Mouse (Mus musculus) brown adipose tissue, adult 24 weeks (tissue): ENCODE data around the gene Rbm8a. TPM values are rescaled to one million over a fixed set of nuclear protein-coding genes. Genes with fewer than 3 reads are reported as not detected.
"Not testable (repeated sequence)": the region's sequence is repeated elsewhere in the genome, so short reads cannot be mapped to it uniquely, and the experiment has no call there.

Source experiments
- H3K27ac ChIP-seq: fragments of 200-500 bp; replicated peaks from 2 replicates; pipeline ENCODE4 v1.5.1; 2012; ENCODE audit warnings: low read depth, mild to moderate bottlenecking, low read length
- H3K4me1 ChIP-seq: fragments of 200-500 bp; 2 replicates; pipeline ENCODE4 v1.6.1; 2012; ENCODE audit warnings: low read length, mixed read lengths; ENCODE audit not compliant: control insufficient read depth, insufficient read depth, insufficient read length
- H3K4me3 ChIP-seq: fragments of 200-500 bp; 2 replicates; pipeline ENCODE4 v1.5.1; 2012; ENCODE audit warnings: low read depth, mild to moderate bottlenecking, low read length, moderate library complexity; ENCODE audit not compliant: insufficient read depth
- polyA plus RNA-seq: library from polyadenylated mRNA; stranded (reverse); fragments of >200 nt; gene quantifications from 2 replicates; pipeline ENCODE4 v1.2.4, GENCODE M21; 2012; ENCODE audit not compliant: missing spikeins, insufficient read depth, insufficient read length

Rbm8a gene
- polyA plus RNA-seq, 1 experiment: 78.8 TPM

DNA sequence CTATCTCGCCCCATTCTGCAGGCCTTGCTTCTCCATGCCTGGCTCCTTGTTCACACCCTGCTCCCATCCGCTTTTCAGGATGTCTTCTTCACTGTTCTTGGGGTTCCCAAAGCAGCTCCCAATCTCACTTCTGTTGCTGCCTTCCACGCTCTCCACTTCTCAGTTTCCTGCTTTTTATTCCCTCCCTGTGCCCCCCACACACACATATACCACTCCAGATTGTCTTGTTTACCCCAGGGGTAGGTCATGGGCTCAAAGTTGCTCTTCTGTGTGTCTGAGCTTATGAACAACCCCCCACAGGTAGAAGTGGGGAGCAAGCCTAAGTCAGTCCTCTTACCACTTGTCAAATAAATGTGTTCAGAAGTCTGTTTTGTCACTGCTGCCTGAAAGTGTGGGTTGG is 30.3 kb upstream of the Rbm8a start:
- H3K4me3 ChIP-seq: no peak overlapping the region
- H3K4me1 ChIP-seq: peaks cover 3% of the 10 kb centered on the region
- H3K27ac ChIP-seq: no peak overlapping the region

DNA sequence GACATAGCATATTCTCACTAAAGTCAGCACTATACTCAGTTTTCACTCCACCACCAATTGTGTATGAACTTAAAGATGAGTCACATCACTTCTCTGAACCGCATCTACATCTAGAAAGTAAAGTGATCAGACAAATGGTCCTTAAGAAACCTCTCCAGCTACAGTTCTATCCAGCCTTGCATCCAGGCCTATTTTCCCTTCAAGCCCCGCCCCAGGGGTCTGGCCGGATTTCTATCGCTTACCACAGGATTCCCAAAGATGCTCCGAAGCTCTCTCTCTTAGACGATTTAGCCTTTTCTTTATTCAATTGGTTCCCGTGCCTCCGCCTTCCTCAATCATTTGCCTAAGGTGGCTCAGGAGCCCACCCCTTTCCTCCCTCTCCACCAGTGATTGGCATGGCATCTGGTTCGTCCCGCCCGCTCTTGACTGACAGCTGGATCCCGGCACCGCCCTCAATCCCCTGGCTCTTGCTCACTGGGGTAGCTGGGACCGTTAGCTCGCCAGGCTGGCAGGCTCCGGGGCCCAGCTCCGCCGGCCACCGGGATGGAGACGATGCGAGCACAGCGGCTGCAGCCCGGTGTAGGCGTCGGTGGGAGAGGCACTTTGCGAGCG is 29.0 kb upstream of the Rbm8a start, which contains the start of gene Lix1l:
TSS of gene Lix1l (plus strand) at position 511 of the 612 bp plus-strand sequence.
- H3K4me3 ChIP-seq: peak within 1 kb of the TSS; percentile 67
- peak within 1 kb of the TSS; percentile 70 for H3K27ac ChIP-seq
- no peaks in the 10 kb centered on the region; the same call in 1 of the 2 replicates for H3K4me1 ChIP-seq

DNA sequence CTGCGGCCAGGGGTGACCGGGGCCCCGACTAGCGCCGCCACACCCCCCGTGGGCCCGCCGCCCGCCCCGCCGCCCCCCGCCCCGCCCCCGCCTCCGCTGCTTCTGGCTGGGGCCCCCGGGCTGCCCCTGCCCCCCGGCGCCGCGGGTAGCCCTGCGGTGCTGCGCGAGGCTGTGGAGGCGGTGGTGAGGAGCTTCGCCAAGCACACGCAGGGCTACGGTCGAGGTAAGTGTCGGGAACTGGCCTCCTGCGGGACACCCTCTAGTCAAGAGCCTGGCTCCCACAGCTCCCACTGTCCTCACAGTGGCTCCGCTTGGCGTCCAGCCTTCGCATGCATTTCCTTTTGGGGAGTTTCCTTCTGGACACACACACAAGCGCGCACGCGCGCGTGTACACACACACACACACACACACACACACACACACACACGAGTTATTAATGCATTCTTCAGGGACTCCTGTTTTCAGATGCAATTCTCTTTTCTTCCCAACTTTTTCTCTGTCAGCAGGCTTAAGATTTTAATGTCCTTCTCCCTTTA is 28.4 kb upstream of the Rbm8a start:
- Histone ChIP-seq H3K27ac (peak overlapping the region; percentile 70), H3K4me3 (peak overlapping the region; percentile 67), H3K4me1 (no peaks in the 10 kb centered on the region; the same call in 1 of the 2 replicates)

DNA sequence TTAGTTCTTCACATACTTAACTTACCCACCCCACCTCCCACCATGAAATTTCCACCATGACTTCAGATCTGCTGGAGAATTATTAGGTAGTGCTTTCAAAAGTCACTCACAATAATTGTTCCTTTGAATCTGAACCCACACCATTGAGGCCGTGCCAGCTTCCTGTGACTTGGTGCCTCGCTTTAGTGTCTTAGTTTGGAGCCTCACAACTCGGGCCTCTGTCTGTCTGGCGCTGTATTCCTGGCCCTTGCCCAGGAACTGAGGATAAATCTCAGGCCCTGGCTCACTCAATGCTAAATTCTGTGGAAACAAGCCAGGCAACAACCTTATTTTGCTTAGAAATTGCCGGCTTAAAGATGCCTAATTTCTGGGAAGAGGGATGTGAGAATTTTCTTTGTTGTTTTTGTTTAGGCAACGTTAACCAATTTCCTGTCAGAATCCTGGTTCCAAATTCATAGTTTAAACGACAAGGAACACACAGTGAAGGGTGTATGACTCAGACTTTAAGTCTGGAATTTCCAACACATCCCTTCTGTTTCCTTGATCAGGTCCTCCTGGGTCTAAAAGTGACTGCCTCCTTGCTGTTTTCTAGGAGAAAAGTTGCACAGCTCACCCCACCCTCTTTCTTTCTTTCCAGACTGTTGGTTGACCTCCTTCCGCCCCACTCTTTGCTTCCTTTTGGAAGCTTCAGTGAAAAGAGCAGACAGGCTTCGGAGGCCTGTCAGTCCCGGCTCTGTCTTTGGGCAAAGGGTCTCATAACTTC is 27.6 kb upstream of the Rbm8a start:
- H3K4me1 ChIP-seq: no peaks in the 10 kb centered on the region
- peak overlapping the region; percentile 70 for H3K27ac ChIP-seq

DNA sequence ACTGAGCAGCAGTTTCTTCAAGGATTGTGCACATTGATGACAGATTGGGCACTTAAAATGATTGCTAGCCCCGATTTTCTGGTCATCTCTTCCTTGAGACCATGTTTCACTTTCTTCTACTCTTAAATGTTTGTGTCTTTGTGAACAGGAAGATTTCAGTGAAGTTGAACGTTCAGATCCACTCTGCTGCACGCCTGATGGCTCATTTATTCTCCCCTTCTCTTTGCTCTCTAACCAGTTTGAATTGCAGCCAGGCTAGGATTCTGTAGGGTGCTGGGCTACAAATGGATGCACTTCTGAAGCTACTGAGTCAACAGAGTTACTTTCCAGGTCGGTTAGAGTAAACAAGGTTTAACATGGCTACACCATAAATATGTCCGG is 27.0 kb upstream of the Rbm8a start:
- Histone ChIP-seq H3K4me1 (no peaks in the 10 kb centered on the region), H3K27ac (peak overlapping the region; percentile 70), H3K4me3 (peak overlapping the region; percentile 16)

More for the DNA sequence above, 27.6 kb upstream of the Rbm8a start:
- H3K4me3 ChIP-seq: peak overlapping the region; percentile 67

DNA sequence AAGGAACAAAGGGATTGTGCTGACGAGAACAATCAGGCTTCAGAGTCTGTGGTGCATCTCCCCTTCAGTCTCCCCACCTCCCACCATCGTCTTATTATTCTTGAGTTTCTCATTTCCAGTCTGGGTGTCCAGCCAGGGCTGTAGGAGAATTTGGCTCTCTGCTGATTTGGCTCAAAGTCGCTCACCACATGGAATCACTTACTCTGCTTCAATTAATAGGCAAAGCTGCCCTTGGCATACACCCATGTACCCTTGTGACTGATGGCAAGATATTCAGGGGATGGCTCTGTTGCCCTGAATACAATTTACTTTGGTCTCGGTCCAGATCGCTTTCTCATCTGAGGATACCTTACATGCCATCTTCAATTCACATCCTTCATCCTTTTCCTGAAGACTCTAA is 26.4 kb upstream of the Rbm8a start:
- no peak overlapping the region for H3K4me3 ChIP-seq
- no peak overlapping the region for H3K27ac ChIP-seq
- no peaks in the 10 kb centered on the region for H3K4me1 ChIP-seq

DNA sequence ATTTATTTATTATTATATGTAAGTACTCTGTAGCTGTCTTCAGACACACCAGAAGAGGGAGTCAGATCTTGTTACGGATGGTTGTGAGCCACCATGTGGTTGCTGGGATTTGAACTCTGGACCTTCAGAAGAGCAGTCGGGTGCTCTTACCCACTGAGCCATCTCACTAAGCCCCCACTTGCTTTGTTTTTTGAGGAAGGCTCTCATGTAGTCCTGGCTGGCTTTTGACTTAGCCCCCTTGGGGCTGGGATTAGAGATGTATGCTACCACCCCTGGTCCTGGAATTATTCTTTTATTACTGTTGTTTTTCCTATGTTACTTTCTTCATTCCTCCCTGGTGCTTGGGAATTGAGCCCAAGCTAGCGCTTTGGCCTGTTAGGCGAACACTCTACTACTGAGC is 23.7 kb upstream of the Rbm8a start:
- not testable (repeated sequence) for H3K27ac ChIP-seq, H3K4me1 ChIP-seq, H3K4me3 ChIP-seq

DNA sequence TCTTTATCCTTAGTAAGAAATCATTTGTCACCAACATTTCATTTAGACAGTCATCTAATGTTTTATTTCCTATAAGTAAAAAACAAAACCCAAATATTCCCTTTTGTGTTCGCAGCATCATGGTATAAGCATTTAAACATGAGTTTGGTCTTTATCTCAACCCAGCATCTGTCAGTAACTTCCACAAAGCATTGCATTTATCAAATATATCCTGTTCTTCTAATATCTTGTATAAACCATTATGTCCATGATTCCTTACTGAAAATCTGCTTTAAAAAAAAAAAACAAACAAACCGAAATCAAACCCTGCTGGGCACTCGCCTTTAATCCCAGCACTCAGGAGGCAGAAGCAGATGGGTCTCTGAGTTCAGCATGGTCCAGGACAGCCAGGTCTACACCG is 23.1 kb upstream of the Rbm8a start:
- H3K27ac ChIP-seq: no peak overlapping the region
- H3K4me1 ChIP-seq: no peaks in the 10 kb centered on the region
- H3K4me3 ChIP-seq: no peak overlapping the region

DNA sequence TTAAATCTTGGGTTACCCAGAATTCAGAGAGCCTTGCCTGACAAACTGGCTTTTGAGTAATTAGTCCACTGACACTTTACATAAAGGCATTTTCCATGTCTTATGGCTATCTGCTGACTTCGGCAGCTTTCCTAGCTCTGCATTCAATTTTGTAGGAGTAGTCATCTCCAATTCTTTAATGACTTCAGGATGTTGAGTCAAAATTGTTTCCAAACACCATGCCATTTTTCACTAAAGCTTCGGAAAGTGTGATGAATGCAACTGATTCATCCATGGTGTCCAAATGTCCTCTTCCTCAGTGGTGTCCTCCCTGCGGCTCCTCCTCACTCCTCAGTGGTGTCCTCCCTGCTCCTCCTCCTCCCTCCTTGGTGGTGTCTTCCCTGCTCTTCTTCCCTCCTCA is 11.8 kb upstream of the Rbm8a start:
- no peaks in the 10 kb centered on the region for H3K4me1 ChIP-seq
- no peak overlapping the region for H3K4me3 ChIP-seq
- H3K27ac ChIP-seq: no peak overlapping the region

DNA sequence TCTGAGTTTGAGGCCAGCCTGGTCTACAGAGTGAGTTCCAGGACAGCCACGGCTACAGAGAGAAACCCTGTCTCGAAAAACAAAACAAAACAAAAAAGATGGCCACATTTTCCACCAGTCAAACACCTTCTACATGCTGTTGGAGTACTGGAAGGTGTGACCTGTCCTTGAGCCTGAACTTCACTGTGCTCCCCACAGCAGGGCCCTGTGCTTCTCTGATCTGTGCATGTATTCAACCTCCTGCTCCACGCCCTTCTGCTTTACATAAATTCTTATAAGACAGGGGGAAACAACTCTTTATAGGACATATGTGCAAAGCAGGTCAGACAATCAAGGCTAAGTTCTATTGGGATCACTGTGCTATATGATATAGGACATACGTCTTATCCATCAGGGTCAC is 6.5 kb upstream of the Rbm8a start:
- Histone ChIP-seq H3K27ac (no peak overlapping the region), H3K4me1 (no peaks in the 10 kb centered on the region), H3K4me3 (no peak overlapping the region)

DNA sequence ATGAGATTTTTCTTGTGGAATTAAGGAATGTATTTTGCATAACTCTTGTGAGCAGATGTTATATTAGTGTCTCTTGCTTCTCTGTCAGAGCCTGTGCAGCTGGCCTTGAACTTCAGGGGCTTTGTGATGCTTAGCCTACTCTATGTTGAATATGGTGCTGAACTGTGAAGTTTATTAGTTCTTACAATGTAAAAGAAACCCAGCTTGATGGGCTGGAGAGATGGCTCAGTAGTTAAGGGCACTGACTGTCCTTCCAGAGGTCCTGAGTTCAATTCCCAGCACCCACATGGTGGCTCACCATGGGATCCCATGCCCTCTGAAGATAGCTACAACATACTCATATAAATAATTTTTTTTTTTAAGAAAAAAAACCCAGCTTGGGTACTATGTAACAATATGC is 2.3 kb downstream of the Rbm8a start:
- Histone ChIP-seq H3K4me1 (0 out of 2 replicates have a peak, but pooled peaks cover 2% of the 10 kb centered on the region), H3K4me3 (no peak overlapping the region), H3K27ac (no peak overlapping the region)

DNA sequence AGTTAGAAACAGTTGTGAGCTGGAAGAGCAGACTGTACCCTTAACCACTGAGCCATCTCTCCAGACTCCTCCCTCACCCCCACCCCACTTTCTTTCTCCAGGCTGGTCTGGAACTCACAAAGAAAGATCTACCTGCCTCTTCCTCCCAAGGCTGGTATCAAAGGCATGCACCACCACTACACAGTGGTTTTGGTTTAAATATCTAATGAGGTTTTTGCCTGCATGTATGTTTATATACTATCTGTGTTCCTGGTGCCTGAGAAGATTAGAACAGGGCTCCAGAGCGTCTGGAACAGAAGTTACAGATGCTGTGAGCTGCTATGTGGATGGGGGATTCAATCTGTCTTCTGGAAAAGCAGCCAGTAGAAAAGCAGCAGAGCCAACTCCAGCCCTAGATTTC is 4.3 kb downstream of the Rbm8a start:
- no peak overlapping the region for H3K27ac ChIP-seq
- H3K4me1 ChIP-seq: 0 out of 2 replicates have a peak, but pooled peaks cover 2% of the 10 kb centered on the region
- no peak overlapping the region for H3K4me3 ChIP-seq

DNA sequence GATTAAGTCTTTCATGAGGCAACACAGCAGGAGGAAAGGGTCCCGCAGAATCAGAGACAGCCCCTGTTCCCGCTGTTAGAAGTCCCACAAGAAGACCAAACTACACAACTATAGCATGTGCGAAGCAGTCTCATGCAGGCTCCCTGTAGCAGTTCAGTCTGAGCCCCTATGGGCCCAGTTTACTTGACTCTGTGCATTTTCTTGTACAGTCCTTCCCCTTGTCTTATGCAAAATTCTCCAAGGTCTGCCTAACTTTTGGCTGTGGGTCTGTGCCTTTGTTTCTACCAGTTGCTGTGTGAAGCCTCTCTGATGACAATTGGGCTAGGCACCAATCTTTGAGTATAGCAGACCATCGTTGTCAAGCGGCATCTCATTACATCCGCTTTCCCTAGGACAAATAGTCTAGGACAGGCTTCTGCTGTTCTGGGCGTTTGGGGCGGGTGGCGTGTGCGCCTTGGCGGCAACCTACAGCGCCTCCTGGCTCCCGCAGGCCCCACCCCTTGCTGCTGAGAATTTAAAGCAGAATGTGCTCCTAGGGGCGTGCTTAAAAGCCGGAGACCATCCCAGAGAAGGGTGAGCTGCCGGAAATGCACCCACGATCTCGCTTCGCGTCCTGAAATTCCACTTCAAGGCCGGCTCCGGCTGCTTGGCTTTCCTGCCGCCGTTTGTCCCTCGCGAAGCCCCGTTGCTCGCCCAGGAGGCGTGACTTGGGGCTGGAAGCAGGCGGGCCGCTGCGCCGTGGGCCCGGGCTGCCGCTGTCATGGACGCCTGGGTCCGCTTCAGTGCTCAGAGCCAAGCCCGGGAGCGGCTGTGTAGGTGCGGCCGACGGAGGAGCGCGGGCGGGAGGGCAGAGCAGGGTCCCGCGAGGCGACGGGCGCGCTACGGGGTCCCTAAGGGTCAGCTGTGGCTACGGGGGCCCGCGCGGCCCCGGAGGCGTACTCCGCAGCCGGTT is 5.5 kb downstream of the Rbm8a start, which contains the start of the genes Pex11b and Gm42957:
TSS of gene Pex11b (plus strand) at position 449 of the 952 bp plus-strand sequence.
TSS of gene Gm42957 (plus strand) at position 547 of the 952 bp plus-strand sequence.
- peak within 1 kb of the TSS; percentile 71 for H3K27ac ChIP-seq
- peak within 1 kb of the TSS; percentile 76 for H3K4me3 ChIP-seq
- H3K4me1 ChIP-seq: 0 out of 2 replicates have a peak, but pooled peaks cover 2% of the 10 kb centered on the region

DNA sequence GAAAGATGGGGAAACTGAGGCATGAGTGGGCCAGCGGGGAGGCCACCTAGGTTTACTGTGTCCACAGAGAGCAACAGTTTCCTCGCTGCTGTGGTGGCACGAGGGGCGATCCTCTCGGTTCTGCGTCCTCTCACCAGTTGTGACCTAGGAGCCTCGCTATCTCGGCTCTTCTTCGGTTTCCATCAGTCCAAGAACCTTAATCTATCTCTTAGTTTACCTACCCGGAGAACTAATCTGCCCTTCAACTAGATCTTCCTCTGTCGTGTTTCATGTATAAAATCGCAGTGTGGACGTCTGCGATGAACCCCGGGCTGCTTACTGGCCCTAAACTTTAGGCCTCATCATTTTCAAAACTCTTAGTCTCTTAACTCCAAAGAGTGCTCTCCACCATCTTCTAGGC is 6.2 kb downstream of the Rbm8a start:
- H3K4me1 ChIP-seq: no peaks in the 10 kb centered on the region
- H3K27ac ChIP-seq: peak overlapping the region; percentile 36; the same call in 1 of the 2 replicates
- H3K4me3 ChIP-seq: peak overlapping the region; percentile 76

DNA sequence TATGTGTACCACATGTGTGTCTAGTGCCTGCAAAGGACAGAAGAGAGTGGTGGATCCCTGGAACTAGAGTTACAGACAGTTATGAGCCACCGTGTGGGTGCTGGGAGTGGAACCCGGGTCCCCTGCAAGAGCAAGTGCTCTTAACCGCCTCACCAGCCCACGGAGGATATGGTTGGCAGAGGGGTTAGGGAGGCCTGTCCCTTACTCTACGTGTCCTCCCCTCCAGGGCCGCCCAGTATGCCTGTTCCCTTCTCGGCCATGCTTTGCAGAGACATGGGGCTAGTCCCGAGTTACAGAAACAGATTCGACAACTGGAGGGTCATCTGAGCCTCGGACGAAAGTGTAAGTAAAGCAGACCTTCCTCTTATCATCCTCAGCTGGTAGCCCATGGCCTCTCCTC is 6.7 kb downstream of the Rbm8a start:
- H3K4me3 ChIP-seq: peak overlapping the region; percentile 76
- H3K4me1 ChIP-seq: no peaks in the 10 kb centered on the region
- H3K27ac ChIP-seq: no peak overlapping the region
